Mouse (Mus musculus): ENCODE measurements around the gene Ing3.

DNA sequence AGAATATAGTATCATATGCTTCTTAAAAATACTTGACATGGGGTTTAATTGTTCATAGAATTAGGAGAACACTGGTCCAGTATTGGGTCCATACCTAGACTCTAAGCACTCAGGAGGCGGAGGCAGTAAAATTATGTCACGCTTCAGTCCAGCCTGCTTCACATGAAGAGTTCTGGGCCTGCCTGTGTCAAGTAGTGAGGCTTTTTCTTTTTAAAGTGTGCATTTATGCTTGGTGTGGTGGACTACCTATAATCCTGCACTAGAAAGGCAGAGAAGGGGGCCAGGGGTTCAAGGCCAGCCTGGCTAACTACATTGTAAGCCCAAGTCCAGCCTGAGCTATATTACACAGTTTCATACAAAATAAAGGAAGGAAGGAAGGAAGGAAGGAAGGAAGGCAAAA is 38.2 kb downstream of the Ing3 start:
- TF ChIP-seq POLR2A (IDR thresholded peaks at IDR 0.05; ENCODE audit: borderline replicate concordance, insufficient read depth, low read length) (no peak), CTCF (IDR thresholded peaks at IDR 0.05; ENCODE audit: borderline replicate concordance, insufficient read depth, low read depth, low read length) (no peak)

All from cerebellum, adult 2 months (tissue).